Mouse (Mus musculus) left cerebral cortex, postnatal 4 days (tissue): Measurements from ENCODE around the gene Cnn2. TPM values are rescaled to one million over a fixed set of nuclear protein-coding genes. Genes with fewer than 3 reads are reported as not detected.
"Not testable (repeated sequence)": the region's sequence is repeated elsewhere in the genome, so short reads cannot be mapped to it uniquely, and the experiment has no call there.

Experiments used
- DNase-seq: peaks from one replicate; pipeline ENCODE4 v3.0.0-alpha.2; 2022
- intact Hi-C: fragments of 180-260 bp; cut with DNase I; formaldehyde crosslinking; loops from one replicate; pipeline ENCODE4 v1.15.1; 2025
- total RNA-seq, 2 experiments: library from RNA; stranded (reverse); gene quantifications; 2 replicates each; pipeline ENCODE4 v1.2.3; 2021

Gene Cnn2
- total RNA-seq = 10 to 100 TPM; 12.4 to 17.2 TPM

DNA sequence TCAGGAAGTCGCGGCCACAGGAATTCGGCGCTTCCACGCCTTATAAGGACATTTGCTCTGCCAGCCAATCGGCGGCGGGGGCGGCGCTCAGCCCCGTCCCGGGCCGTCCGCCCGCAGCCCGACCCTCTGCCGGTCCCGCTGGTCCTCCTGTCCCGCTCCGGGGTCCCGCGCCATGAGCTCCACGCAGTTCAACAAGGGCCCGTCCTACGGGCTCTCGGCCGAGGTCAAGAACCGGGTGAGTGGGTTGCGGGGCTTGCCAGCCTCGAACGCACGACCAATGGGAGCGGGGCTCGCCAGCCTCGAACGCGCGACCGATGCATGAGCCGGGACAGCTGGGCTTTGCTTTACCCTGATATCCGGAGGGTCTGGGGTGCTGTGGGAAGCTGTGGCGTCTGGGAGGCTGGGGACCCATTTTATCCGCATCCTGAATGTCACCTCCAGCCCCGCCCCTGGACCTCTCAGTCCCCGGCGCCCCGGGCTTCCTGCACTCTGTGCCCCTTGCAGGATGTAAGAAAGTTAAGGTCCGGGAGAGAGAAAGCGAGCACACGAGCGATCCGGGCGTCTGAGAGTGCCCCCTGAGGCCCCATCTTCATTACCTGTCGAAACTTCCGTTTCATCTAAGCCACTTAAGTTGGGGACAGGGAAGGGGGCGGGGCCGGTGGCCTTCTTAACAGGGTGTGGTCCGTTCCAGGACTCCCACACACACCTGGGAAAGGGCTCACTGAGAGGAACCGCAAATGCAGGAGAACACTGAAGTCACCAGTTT, at the start of gene Cnn2:
Gene Cnn2 (plus strand): TSS at position 79 of the 766 bp plus-strand sequence.
- intact Hi-C loops = loop anchor here (10.0 kb wide), 1 partner anchor 126 kb away; the partner anchor contains the start of gene Stk11
- DNase-seq = no peak

GRCm38 (mm10) chr10:79940749-79941148, 47.6 kb upstream of the Cnn2 start:
- DNase-seq = no peak
- intact Hi-C loops = no loop called here

- intact Hi-C loops = no loop called here
Observed at GRCm38 (mm10) chr10:79942988-79943387, 45.4 kb upstream of the Cnn2 start.

GRCm38 (mm10) chr10:79943471-79943901, 44.9 kb upstream of the Cnn2 start:
- DNase-seq = no peak
- intact Hi-C loops = no loop called here

More at GRCm38 (mm10) chr10:79942988-79943387, 45.4 kb upstream of the Cnn2 start:
- DNase-seq = no peak

- intact Hi-C loops = no loop called here
- peak; percentile 42 for DNase-seq
Observed at GRCm38 (mm10) chr10:79945507-79946234, 42.7 kb upstream of the Cnn2 start.

- intact Hi-C loops = no loop called here
- DNase-seq = no peak
Observed at GRCm38 (mm10) chr10:79946752-79947322, 41.5 kb upstream of the Cnn2 start.

- no peak for DNase-seq
- intact Hi-C loops = no loop called here
Observed at GRCm38 (mm10) chr10:79947502-79947901, 40.9 kb upstream of the Cnn2 start.

DNA sequence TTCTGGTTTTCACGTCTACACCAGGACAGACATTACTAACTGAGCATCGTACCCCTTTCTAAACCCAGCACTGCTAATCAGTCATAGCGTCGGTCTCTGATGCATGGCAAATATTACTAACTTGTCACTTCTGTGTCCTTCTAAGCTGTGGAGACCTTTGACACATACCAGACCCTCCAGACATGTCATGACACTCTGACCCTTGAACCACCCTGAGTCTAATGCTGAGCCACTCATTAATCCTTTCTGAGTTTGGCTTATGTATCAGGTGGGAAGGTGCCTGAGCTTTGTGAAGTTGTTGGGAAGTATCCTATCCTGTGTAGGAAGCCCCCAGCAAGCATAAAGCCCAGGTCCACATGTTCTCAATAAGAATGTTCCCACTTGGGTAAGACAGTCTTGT, 38.5 kb upstream of the Cnn2 start:
- intact Hi-C loops = no loop called here
- no peak for DNase-seq

DNA sequence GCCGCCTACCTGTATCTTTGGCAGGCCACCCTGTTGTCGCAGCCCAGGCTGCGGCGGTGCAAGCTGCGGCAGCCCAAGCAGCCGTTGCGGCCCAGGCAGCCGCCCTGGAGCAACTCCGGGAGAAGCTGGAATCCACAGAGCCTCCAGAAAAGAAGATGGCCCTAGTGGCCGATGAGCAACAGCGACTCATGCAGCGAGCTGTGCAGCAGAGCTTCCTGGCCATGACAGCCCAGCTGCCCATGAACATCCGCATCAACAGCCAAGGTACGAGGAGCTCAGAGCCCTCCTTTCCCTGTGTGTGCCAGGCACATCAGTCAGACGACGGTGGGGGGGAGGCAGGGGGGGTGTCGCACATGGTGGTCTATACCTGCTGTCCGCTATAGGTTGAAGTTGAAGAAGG, 37.7 kb upstream of the Cnn2 start:
- DNase-seq = no peak
- intact Hi-C loops = no loop called here

GRCm38 (mm10) chr10:79953946-79954345, 34.4 kb upstream of the Cnn2 start:
- DNase-seq = no peak
- intact Hi-C loops = no loop called here

- DNase-seq = no peak
- intact Hi-C loops = no loop called here
Observed at GRCm38 (mm10) chr10:79955691-79956090, 32.7 kb upstream of the Cnn2 start.

DNA sequence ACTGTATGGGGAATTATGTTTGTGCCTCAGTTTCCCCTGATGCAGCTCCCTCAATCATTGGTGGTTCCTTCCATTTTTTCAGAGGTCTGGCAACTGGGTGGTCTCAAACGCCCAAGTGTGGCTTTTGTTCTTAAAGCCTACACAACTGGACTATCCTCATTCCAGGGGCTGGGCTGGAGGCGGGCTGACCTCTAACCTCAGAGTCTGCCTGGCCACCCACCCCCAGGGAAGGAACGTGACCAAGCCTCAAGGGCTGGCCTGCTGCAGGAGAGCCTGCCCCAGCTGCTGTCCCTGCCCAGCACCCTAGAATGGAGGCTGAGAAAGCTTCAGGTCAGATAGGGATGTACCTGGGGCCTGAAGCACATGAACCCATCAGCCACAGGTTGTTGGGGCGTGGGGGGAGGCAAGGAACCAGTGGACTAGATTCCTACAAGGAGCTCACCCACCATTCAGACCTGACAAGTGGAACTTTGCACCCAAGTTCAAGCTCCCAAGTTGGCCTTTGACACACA, 31.7 kb upstream of the Cnn2 start:
- DNase-seq = no peak
- intact Hi-C loops = no loop called here

DNA sequence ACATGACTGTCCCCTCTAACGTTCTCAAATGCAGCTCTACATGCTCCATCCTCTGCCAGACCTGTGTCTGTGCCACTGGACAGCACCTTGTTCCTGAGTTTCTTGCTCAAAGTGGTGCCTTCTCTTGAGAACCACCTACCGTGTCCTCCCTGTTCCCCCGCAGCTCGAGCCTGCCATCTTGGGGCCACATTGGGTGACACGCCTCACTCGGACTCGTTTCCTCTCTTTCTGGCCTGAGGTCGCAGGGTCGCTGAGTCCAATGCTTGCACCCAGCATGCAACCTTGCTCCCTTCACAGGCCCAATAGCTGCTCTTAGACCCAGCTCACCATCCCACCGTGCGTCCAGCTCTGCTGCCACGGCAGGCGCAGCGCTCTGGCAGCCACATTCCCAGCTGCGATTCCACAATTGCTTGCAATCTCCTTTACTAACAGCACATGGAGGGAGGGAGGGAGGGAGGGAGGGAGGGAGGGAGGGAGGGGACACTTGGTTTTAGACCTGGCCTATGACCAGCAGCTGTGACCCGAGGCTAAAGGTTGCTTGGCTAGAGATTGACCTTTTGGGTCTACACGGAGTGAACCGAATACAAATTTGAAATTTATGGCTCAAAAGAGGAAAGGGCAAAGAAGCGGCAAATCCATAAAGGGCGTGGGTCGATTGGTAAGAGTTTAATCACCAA, 30.1 kb upstream of the Cnn2 start:
- DNase-seq = peak; percentile 83
- intact Hi-C loops = no loop called here

- intact Hi-C loops, DNase-seq: not testable (repeated sequence)
Observed at GRCm38 (mm10) chr10:79959412-79959811, 29.0 kb upstream of the Cnn2 start.

- intact Hi-C loops = no loop called here
- DNase-seq = peak; percentile 98
Observed at GRCm38 (mm10) chr10:79959847-79960601, 28.4 kb upstream of the Cnn2 start, which contains the start of gene Wdr18. Gene Wdr18, plus strand, starts transcription at chr10:79960152.

DNA sequence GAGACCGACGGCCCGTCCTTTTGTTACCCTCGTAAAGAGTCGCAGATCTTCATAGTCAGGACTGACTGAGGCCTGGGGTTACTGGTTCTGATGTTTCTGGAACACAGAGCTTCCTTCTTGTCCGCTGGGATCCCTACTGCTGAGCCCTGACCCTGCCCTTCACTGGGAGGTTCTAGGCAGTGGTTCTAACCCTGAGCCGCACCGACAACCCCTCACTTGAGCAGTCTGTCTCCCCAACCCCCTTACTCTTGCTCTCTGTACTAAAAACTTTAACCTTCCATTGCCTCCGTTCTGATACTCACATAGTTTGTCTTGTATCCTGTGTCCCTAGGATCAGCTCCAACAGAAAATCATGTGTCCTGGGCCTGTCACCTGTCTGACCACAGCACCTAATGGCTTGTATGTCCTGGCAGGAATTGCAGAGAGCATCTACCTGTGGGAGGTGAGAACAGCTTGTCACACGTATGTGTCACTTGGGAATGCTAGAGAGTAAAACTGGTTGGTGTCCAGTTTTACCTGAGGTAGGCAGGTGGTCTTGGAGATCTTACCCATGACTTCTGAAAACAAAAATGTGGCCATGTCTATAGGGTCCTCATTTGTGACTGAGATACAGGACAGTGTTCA, 27.6 kb upstream of the Cnn2 start:
- intact Hi-C loops = no loop called here
- DNase-seq = no peak

- intact Hi-C loops = no loop called here
- DNase-seq = no peak
Observed at GRCm38 (mm10) chr10:79964727-79965126, 23.7 kb upstream of the Cnn2 start.

DNA sequence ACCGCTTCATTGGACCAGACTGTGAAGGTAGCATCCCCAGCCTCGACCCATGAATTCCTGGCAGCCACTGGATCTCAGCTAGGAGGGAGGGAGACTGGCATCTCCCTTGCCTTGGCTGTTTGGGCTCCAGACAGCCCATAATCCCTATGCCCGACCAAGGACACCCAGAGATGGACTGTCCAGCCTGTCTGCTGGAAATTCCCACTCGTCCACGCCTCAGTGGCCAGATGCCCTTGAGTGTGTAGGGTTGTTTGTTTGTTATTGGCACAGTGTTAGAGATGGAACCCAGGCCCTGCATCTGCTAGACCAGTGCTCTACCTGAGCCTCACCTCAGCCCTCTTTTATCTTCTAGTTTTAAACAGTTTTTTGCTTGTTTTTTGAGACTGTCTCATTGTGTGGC, 23.1 kb upstream of the Cnn2 start:
- DNase-seq = no peak
- intact Hi-C loops = no loop called here

GRCm38 (mm10) chr10:79966886-79967400, 21.4 kb upstream of the Cnn2 start:
- DNase-seq = peak; percentile 67
- intact Hi-C loops = no loop called here
